Comparison of ENCODE assay signal across 19 mouse cellular contexts in genomic region chr11:106154091-106154490, GRCm38 (mm10). TPM values are rescaled to one million over a fixed set of nuclear protein-coding genes. Genes with fewer than 3 reads are reported as not detected.
DNase-seq lines count a peak whose midpoint lies in the region; ATAC-seq and TF ChIP-seq lines count a peak whose summit lies in the region.
"Had no signal": no experiment of that assay in that cellular context is flagged by ENCODE, and none has a peak within 500 bp of the region (broad histone marks: within the 10 kb centered on the region; RNA-seq: fewer than 3 reads in every experiment).

No protein-coding gene starts in this region.

- ATAC-seq in forebrain, embryonic 15.5 days (replicated peaks): no peak
- ATAC-seq in forebrain, embryonic 14.5 days: no peak
- no peak for ATAC-seq in liver, embryonic 13.5 days (ENCODE audit: low read depth)
- ATAC-seq in liver, embryonic 11.5 days (replicated peaks; ENCODE audit: low FRiP score): no peak
- ATAC-seq: inflammation-experienced regulatory T-cells, adult 6 months had no signal

- no peak overlapping the region for H3K9ac ChIP-seq in forebrain, embryonic 15.5 days (replicated peaks)
- no peak overlapping the region for H3K9ac ChIP-seq in forebrain, embryonic 14.5 days (ENCODE audit: low read length)
- H3K9ac ChIP-seq in liver, embryonic 13.5 days: no peak overlapping the region
- no peak overlapping the region for H3K9ac ChIP-seq in liver, embryonic 11.5 days (ENCODE audit: low read depth, low read length)
- H3K9ac ChIP-seq: limb, embryonic 15.5 days had no signal

- no peak overlapping the region for H3K4me2 ChIP-seq in forebrain, embryonic 15.5 days (replicated peaks)
- H3K4me2 ChIP-seq in forebrain, embryonic 14.5 days (ENCODE audit: low read length): no peak overlapping the region
- no peak overlapping the region for H3K4me2 ChIP-seq in liver, embryonic 13.5 days
- H3K4me2 ChIP-seq in liver, embryonic 11.5 days: no peak overlapping the region
- H3K4me2 ChIP-seq: limb, embryonic 15.5 days had no signal

- TF ChIP-seq CTCF in brain, embryonic 14.5 days (IDR thresholded peaks at IDR 0.05; ENCODE audit: borderline replicate concordance, extremely low read depth, insufficient read depth, insufficient read length): no peak

- TF ChIP-seq POLR2A in brain, embryonic 14.5 days (IDR thresholded peaks at IDR 0.05; ENCODE audit: borderline replicate concordance, extremely low read depth, insufficient read depth, insufficient read length, poor library complexity, severe bottlenecking): no peak

- 74% methylated on average over 5 of the region's 5 CpGs for WGBS in forebrain, embryonic 15.5 days
- 84% methylated on average over 5 of the region's 5 CpGs for WGBS in forebrain, embryonic 14.5 days
- 59% methylated on average over 5 of the region's 5 CpGs for WGBS in liver, embryonic 13.5 days (ENCODE audit: insufficient replicate concordance)
- 76% methylated on average over 5 of the region's 5 CpGs for WGBS in liver, embryonic 11.5 days

- DNase-seq in forebrain, embryonic 14.5 days (ENCODE audit: low spot score): no peak
- DNase-seq in liver, embryonic 13.5 days: no peak
- DNase-seq in liver, embryonic 11.5 days (ENCODE audit: low spot score): no peak
- DNase-seq in CD4-positive helper T cell, adult 2 months (ENCODE audit: low read depth, low spot score): peak; percentile 19
- peak; percentile 17 for DNase-seq in brain, embryonic 14.5 days (ENCODE audit: low read depth)
- no peak for DNase-seq in ovary, adult 18-20 months (ENCODE audit: low spot score)
- DNase-seq in cerebellum, adult 11 months: no peak
- DNase-seq: cerebellum, adult 9-11 months; gastrocnemius, postnatal 10 days; heart, postnatal 10 days; lung, postnatal 10 days; thymus, adult 2 months had no signal

- H3K36me3 ChIP-seq in forebrain, embryonic 15.5 days: peaks cover 73% of the 10 kb centered on the region
- peaks cover 86% of the 10 kb centered on the region for H3K36me3 ChIP-seq in forebrain, embryonic 14.5 days (ENCODE audit: control insufficient read depth, insufficient read depth, low read length)
- H3K36me3 ChIP-seq in liver, embryonic 13.5 days: peaks cover 50% of the 10 kb centered on the region
- H3K36me3 ChIP-seq in liver, embryonic 11.5 days (ENCODE audit: control insufficient read depth, insufficient read depth, low read length): peaks cover 29% of the 10 kb centered on the region

- no peaks in the 10 kb centered on the region for H3K9me3 ChIP-seq in forebrain, embryonic 15.5 days
- no peaks in the 10 kb centered on the region for H3K9me3 ChIP-seq in forebrain, embryonic 14.5 days (replicated peaks; ENCODE audit: control insufficient read depth, low read length)
- no peaks in the 10 kb centered on the region for H3K9me3 ChIP-seq in liver, embryonic 13.5 days (replicated peaks)
- H3K9me3 ChIP-seq in liver, embryonic 11.5 days (ENCODE audit: control insufficient read depth, low read length): no peaks in the 10 kb centered on the region
- H3K9me3 ChIP-seq: G1E; limb, embryonic 15.5 days had no signal

- H3K4me3 ChIP-seq in forebrain, embryonic 15.5 days: no peak overlapping the region
- H3K4me3 ChIP-seq in forebrain, embryonic 14.5 days (ENCODE audit: low read depth, low read length): no peak overlapping the region
- no peak overlapping the region for H3K4me3 ChIP-seq in liver, embryonic 13.5 days (replicated peaks)
- no peak overlapping the region for H3K4me3 ChIP-seq in liver, embryonic 11.5 days (ENCODE audit: low read depth, low read length)
- H3K4me3 ChIP-seq: left cerebral cortex, adult 2 months; limb, embryonic 15.5 days had no signal

- H3K27ac ChIP-seq in forebrain, embryonic 15.5 days (replicated peaks): 0 out of 2 replicates have a peak overlapping the region, but pooled peaks have one; percentile 14
- H3K27ac ChIP-seq in forebrain, embryonic 14.5 days (ENCODE audit: low read depth, low read length): no peak overlapping the region
- H3K27ac ChIP-seq in liver, embryonic 13.5 days: 0 out of 2 replicates have a peak overlapping the region, but pooled peaks have one; percentile 8
- no peak overlapping the region for H3K27ac ChIP-seq in liver, embryonic 11.5 days (ENCODE audit: low read depth, low read length)

- peaks cover 24% of the 10 kb centered on the region for H3K4me1 ChIP-seq in forebrain, embryonic 15.5 days
- peaks cover 8% of the 10 kb centered on the region for H3K4me1 ChIP-seq in forebrain, embryonic 14.5 days (ENCODE audit: control insufficient read depth, insufficient read depth, low read length)
- peaks cover 27% of the 10 kb centered on the region for H3K4me1 ChIP-seq in liver, embryonic 13.5 days (replicated peaks)
- H3K4me1 ChIP-seq in liver, embryonic 11.5 days (replicated peaks; ENCODE audit: control insufficient read depth, insufficient read depth, low read length): peaks cover 14% of the 10 kb centered on the region

- no peaks in the 10 kb centered on the region for H3K27me3 ChIP-seq in forebrain, embryonic 15.5 days
- no peaks in the 10 kb centered on the region for H3K27me3 ChIP-seq in forebrain, embryonic 14.5 days (replicated peaks; ENCODE audit: control insufficient read depth, insufficient read depth, low read length)
- peaks cover 10% of the 10 kb centered on the region for H3K27me3 ChIP-seq in liver, embryonic 13.5 days
- H3K27me3 ChIP-seq in liver, embryonic 11.5 days (replicated peaks; ENCODE audit: control insufficient read depth, insufficient read depth, low read length): no peaks in the 10 kb centered on the region
- H3K27me3 ChIP-seq: limb, embryonic 15.5 days had no signal

RNA-seq across cellular contexts. Expression of gene Gm10840, which starts 6.6 kb away (rescaled TPM):
- polyA plus RNA-seq in forebrain, embryonic 15.5 days (2015; fragmentation: Nextera tagmentation; extraction: Ambion mirVana): 0.74 and 1.3 TPM in 2 replicates
- not detected in 2 replicates for polyA plus RNA-seq in forebrain, embryonic 14.5 days (2014; fragmentation: Nextera tagmentation; extraction: Ambion mirVana)
- polyA plus RNA-seq in liver, embryonic 13.5 days (2015; fragmentation: Nextera tagmentation; extraction: Ambion mirVana): not detected in 2 replicates
- polyA plus RNA-seq in liver, embryonic 11.5 days (2014; fragmentation: Nextera tagmentation; extraction: Ambion mirVana): not detected in 2 replicates
- polyA plus RNA-seq in brain, embryonic 14.5 days (2012; rRNA removed): 0.77 TPM in 1 of 2 replicates, not detected in the other
- polyA plus RNA-seq: C2C12; G1E; inflammation-experienced regulatory T-cells, adult 6 months; stomach, embryonic 14.5 days; thymus, adult 2 months had no signal

RNA-seq across cellular contexts. Expression of gene Limd2, which starts 6.6 kb away (rescaled TPM):
- polyA plus RNA-seq in forebrain, embryonic 15.5 days (2015; fragmentation: Nextera tagmentation; extraction: Ambion mirVana): 222 and 233 TPM in 2 replicates
- polyA plus RNA-seq in forebrain, embryonic 14.5 days (2014; fragmentation: Nextera tagmentation; extraction: Ambion mirVana): 223 and 240 TPM in 2 replicates
- 82.2 and 87.8 TPM in 2 replicates for polyA plus RNA-seq in liver, embryonic 13.5 days (2015; fragmentation: Nextera tagmentation; extraction: Ambion mirVana)
- 172 and 182 TPM in 2 replicates for polyA plus RNA-seq in liver, embryonic 11.5 days (2014; fragmentation: Nextera tagmentation; extraction: Ambion mirVana)
- polyA plus RNA-seq in brain, embryonic 14.5 days (2012; rRNA removed): 128 and 134 TPM in 2 replicates

RNA-seq across cellular contexts. Expression of gene Strada, which starts 47.9 kb away (rescaled TPM):
- 30.1 and 32.2 TPM in 2 replicates for polyA plus RNA-seq in forebrain, embryonic 15.5 days (2015; fragmentation: Nextera tagmentation; extraction: Ambion mirVana)
- 31.1 and 34.1 TPM in 2 replicates for polyA plus RNA-seq in forebrain, embryonic 14.5 days (2014; fragmentation: Nextera tagmentation; extraction: Ambion mirVana)
- 9.4 and 10.5 TPM in 2 replicates for polyA plus RNA-seq in liver, embryonic 13.5 days (2015; fragmentation: Nextera tagmentation; extraction: Ambion mirVana)
- polyA plus RNA-seq in liver, embryonic 11.5 days (2014; fragmentation: Nextera tagmentation; extraction: Ambion mirVana): 22.0 and 24.3 TPM in 2 replicates
- polyA plus RNA-seq in brain, embryonic 14.5 days (2012; rRNA removed): 54.3 and 68.3 TPM in 2 replicates

Comparison
In these comparisons a context has a peak if more than half of its experiments do, and no peak if none do; other contexts are left out.
1. H3K27ac ChIP-seq: peak in forebrain, embryonic 15.5 days (single experiment) and liver, embryonic 13.5 days (single experiment); none in forebrain, embryonic 14.5 days (single experiment) and liver, embryonic 11.5 days (single experiment).
2. DNase-seq: peak in CD4-positive helper T cell, adult 2 months (single experiment) and brain, embryonic 14.5 days (single experiment); none in forebrain, embryonic 14.5 days (single experiment), liver, embryonic 13.5 days (single experiment), liver, embryonic 11.5 days (single experiment), ovary, adult 18-20 months (single experiment) and cerebellum, adult 11 months (single experiment).